Mouse (Mus musculus) urinary bladder, postnatal 36 days (tissue): Measurements from ENCODE around the gene Otud7a.

Experiments used
- DNase-seq, 2 experiments: peaks; one replicate each; pipeline ENCODE4 v3.0.0; 2022; ENCODE audit warnings: low spot score in 2 of 2, mixed read lengths in 1 of 2

The Otud7a gene

DNA sequence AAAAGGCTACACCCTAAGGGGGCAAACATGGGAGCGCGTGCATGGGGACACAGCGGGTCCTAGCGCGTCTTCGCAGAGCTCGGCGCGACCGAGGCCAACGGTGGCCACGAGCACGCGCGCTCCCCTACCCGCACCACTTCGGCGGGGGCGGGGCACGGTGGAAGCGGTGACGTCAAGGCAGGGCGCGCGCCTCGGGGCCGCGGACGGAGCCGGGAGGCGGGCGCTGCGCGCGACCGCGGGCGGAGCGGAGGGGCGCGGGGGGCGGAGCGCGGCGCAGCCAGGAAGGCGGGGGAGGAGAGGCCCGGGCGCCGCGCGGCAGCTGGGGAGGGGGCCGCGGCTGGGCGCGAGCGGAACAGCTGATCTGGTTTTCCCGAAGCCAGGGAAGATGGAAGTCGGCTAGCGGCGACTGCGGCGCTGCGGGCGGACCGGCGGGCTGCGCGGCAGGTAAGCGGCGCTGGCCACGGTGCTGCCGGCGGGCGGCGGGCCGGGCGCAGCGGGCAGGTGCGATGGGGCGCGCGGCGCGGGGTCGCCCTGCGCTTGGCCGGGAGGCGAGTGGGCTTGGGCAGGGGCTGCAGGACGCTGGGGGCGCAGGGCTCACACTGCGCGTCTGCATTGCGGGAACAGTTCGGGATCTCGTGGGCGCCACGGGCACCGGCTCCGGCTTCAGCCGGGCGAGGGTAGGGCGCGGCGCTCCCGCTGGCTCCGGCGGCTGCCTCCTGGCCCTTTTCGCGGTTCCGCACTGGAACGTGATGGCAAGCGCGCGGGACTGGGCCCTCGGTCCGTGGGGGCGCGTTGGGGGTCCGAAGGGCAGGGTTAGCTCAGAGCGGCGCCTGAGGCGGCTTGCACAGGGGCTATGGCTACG lies at the start of gene Otud7a:
Otud7a (plus strand) TSS at position 268 of the 862 bp plus-strand sequence.
- DNase-seq = peak in 1 of 2 experiments; percentile 3

GRCm38 (mm10) chr7:63405988-63406387 lies 38.6 kb upstream of the Otud7a start:
- DNase-seq = no peak

DNA sequence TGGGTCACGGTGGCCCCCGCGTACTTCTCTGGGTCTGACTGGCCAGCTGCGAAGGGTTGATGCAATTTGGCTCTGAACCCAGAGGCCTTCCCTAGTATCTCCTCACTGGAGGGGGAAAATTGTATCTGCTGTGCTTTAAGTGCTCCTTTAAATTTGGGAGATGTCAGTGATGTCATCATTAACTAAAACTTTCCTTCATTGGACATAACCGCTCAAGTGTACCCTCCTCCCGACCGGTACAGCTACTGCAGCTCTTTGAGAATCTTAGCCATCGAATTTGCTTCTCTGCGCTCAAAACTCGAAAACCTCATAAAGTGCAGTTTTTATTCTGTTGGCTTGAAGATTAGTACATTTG lies 772 bp downstream of the Otud7a start:
- DNase-seq = no peak

- DNase-seq = no peak
Measured at GRCm38 (mm10) chr7:63446951-63447350, 2.4 kb downstream of the Otud7a start.

- DNase-seq = no peak
Measured at GRCm38 (mm10) chr7:63455228-63455627, 10.7 kb downstream of the Otud7a start.

DNA sequence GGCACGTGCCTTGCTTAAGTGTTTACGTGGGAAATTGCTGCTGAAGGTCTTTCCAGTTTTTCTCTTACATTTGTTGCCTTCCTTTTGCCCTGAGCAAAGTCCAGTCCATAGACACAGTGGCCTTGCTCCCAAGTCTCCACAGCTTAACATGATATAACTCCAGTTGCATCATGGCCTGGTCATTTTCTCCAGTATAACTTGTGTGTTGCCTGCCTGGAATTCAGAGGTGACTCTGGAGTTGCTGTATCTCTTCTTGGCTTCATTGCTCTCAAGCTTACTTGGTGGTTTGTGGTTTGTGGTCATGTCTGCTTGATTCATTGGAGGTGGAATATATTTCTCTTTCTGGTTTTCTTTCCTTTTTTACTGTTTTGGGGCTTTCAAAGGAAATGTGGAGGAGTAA lies 17.7 kb downstream of the Otud7a start:
- no peak for DNase-seq

GRCm38 (mm10) chr7:63462684-63463083 lies 18.1 kb downstream of the Otud7a start:
- no peak for DNase-seq

DNA sequence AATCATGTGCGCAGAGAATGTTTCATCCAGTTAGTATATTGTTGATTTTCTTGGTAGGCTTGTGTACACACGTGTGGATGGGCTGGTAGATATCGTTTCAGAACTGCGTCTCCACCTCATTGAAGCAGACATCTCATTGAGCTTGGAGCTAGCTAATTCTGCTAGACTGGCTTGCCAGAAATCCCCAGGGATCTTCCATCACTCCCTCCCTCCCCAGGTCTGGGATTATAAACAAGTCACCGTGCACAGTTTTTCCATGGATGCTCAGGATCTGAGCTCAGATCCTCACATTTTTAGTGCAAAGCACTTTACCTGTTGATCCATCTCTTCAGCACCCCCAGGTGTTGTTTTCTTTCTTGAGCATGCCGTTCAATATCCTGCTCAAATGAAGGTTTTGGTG lies 22.2 kb downstream of the Otud7a start:
- no peak for DNase-seq

DNA sequence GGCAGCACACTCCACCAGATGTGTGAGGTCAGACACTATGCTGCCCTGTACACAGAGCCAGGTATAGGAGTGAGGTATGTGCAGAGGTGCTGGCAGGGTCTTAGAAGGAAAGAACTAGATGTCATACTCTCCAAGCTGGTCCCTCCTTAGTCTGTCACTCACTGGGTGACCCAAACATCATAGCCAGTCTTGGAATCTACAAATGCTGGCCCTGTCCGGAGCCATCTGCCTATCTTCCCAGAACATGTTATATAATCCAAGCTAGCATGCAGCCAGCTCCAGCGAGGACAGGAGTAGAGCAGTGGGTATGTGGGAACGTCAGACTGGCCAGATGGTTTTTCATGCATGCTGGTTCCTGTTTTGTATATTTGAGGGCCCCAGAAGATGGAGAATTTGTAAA lies 23.7 kb downstream of the Otud7a start:
- no peak for DNase-seq

- no peak for DNase-seq
Measured at GRCm38 (mm10) chr7:63483091-63483490, 38.5 kb downstream of the Otud7a start.

DNA sequence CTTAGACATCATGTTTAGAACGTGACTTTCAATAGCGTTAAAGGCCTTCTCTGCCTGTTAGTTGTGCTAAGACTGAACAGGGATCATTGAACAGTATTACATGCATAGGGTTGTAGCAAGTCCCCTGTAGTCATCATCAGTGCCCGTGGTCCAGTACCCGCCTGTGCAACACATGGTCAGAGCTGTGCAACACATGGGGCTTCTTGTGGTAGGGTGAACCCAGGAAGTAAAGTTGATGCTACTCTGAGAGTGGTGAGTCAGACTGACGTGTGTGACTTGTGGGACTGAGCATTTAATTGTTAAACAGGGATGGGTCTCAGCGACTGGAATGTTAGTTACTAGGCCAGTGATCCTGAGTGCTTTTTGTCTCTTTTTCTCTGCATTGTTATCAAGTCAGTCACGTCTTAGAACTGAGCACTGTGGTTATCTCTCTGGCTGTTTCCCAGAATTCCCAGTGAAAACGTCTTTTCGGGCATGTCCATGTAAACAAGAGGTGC lies 52.5 kb downstream of the Otud7a start:
- no peak for DNase-seq

DNA sequence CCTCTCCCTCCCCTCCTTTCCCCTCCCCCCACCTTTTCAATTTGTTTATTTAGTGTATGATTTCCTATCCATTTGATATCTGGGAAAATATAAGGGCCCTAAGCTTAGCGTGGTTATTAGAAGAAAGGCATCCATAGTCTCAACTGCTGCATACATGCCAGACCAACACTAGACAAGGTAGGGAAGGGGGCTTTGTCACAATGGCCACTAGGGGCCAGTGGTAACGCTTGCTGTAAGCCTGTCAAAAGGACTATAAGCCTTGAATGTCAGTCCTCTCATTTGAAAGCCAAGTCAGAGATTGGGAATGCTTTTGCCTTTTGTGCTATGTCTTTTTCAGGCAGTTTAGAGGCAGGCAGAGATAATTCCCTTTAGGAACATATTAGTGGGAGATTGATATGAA lies 59.7 kb downstream of the Otud7a start:
- DNase-seq = no peak

DNA sequence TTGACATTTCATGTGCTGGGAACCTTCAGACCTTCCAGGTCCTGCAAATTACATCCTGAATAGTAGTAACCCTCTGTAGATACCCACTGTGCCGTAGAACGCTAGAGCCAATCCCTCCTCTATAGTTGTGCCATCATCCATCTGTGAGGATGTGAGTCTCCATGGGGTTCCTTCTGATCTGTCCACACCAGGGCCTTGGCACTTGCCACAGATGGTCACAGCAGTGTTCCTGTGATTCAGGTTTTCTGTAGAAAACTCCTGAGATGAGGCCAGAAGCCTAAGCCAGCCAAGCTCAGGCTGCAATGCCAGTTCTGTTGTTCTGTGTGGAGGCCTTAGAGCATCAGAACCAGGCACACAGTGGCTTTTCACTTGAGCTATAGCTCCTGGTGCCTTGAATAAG lies 63.5 kb downstream of the Otud7a start:
- DNase-seq = no peak

DNA sequence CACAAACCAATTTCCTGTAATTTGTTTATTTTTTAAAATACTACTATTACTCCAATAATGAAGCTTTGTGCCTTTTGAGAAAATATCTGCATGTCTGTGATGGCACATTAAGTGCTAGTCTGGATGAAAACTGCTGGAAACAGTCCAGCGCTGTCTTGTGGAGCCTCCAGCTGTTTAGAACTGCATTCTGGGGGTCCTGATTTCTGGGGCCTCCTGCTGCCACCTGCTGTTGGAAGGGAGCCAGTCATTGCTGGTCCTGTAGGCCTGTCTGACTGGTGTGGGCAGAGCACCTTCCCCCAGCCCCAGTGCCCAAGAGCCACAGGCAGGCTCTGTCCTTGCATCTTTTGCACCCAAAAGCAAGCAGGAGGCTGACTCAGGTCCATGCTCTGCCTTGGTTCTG lies 65.3 kb downstream of the Otud7a start:
- DNase-seq = no peak

- no peak for DNase-seq
Measured at GRCm38 (mm10) chr7:63511458-63511857, 66.9 kb downstream of the Otud7a start.

GRCm38 (mm10) chr7:63512561-63512960 lies 68.0 kb downstream of the Otud7a start:
- DNase-seq = no peak

- no peak for DNase-seq
Measured at GRCm38 (mm10) chr7:63516141-63516895, 71.8 kb downstream of the Otud7a start.

GRCm38 (mm10) chr7:63520299-63520698 lies 75.7 kb downstream of the Otud7a start:
- no peak for DNase-seq

GRCm38 (mm10) chr7:63522403-63522802 lies 77.9 kb downstream of the Otud7a start:
- DNase-seq = no peak

DNA sequence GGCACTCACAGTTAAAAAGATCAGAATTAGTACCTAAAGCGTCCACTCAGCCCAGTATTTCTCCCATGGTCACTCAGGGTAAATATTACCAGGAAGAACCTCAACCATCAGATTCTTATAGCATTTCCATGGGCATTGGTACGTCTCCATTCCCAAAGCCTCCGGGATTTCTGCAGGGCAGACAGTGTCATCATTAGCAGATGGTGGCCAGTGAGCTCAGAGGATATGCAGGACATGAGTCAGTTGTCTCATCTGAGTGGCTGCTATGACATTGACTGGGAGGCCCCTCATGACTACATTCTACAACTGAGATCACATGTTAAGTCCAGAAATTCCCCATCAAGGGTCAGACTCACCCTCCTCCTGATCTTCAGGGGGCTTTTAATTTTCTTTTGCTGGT lies 78.5 kb downstream of the Otud7a start:
- DNase-seq = no peak

DNA sequence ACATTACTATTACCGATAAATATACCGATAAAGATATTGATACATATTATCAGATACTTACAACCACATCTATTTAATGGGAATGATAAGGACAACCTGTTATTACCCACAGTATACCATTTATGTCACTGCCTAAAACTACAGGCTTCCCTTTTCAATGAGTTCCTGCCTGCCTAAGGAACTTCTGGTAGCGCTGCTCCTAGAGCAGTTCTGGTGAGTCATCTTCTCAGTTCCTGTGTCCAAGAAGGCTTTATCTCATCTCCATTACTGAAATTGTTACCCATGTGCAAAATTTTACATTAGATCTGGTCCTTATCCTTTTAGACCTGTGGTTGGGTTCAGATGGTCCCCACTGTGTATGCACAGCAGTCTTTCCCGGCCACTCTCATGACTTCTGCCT lies 95.7 kb downstream of the Otud7a start:
- DNase-seq = no peak

- DNase-seq = no peak
Measured at GRCm38 (mm10) chr7:63554457-63554856, 109.9 kb downstream of the Otud7a start.

DNA sequence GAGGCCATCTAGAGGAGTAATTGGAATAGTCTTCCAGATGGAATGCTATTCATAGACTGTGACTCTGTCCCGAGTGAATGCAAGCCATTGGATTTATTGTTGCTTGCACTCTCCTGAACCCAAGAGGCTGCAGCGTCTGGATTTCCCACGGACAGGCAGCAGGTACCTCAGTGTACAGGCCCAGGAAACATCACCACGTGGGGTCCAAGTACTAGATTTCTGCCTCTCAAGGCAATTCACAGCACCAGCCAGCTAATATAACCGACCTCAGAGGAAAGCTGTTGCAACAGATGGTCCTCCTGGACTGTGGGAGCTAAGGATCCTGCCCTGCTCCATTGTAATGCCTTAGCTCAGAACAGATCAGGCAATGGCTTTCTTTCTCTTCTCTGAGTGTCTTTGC lies 111.8 kb downstream of the Otud7a start:
- no peak for DNase-seq
